Mouse (Mus musculus) frontal cortex, adult 2 months (tissue): ENCODE measurements around the gene Slc37a1. TPM values are rescaled to one million over a fixed set of nuclear protein-coding genes. Genes with fewer than 3 reads are reported as not detected.
A peak's percentile ranks its signal among the peaks of the same experiment; 100 is the strongest.

Source experiments
- DNase-seq, 2 experiments: peaks; one replicate each; pipeline ENCODE4 v3.0.0; 2022; ENCODE audit warnings: low spot score in 1 of 2; ENCODE audit errors: extremely low spot score in 1 of 2
- polyA plus RNA-seq: library from polyadenylated mRNA; depleted of rRNA; stranded (reverse); fragments of >200 nt; gene quantifications from 2 replicates; pipeline ENCODE4 v1.2.3, GENCODE M21; 2012

Gene Slc37a1
- polyA plus RNA-seq, 1 experiment = 13.3 TPM

DNA sequence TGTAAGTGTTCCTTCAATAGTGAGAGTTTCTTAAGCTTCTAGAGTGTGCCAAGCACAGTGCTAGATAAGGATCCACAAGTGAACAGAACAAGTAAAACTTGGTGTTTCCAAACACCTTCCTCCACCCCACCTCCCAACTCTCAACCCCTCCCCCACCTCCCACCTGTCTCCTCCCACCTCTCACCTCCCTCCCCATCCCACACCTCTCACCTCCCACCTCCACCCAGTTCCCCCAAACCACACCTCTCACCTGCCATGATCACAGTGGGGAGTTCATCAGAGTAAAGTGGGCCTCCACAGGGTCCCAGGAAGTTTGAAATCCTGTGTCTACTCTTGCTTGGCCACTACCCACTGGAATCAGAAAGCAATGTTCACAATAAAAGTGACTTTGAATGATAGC lies 3.7 kb downstream of the Slc37a1 start:
- DNase-seq = no peak

GRCm38 (mm10) chr17:31290859-31291258 lies 4.3 kb downstream of the Slc37a1 start:
- DNase-seq = no peak

- DNase-seq = peak in 1 of 2 experiments; percentile 48
These were observed 8.0 kb downstream of the Slc37a1 start for GRCm38 (mm10) chr17:31294363-31295214.

- peak in 1 of 2 experiments; percentile 42 for DNase-seq
These were observed 8.8 kb downstream of the Slc37a1 start for GRCm38 (mm10) chr17:31295215-31295891.

GRCm38 (mm10) chr17:31295892-31296781 lies 9.5 kb downstream of the Slc37a1 start:
- DNase-seq = peak; percentile 35 to 75

GRCm38 (mm10) chr17:31297521-31297939 lies 10.9 kb downstream of the Slc37a1 start:
- peak in 1 of 2 experiments; percentile 41 for DNase-seq

DNA sequence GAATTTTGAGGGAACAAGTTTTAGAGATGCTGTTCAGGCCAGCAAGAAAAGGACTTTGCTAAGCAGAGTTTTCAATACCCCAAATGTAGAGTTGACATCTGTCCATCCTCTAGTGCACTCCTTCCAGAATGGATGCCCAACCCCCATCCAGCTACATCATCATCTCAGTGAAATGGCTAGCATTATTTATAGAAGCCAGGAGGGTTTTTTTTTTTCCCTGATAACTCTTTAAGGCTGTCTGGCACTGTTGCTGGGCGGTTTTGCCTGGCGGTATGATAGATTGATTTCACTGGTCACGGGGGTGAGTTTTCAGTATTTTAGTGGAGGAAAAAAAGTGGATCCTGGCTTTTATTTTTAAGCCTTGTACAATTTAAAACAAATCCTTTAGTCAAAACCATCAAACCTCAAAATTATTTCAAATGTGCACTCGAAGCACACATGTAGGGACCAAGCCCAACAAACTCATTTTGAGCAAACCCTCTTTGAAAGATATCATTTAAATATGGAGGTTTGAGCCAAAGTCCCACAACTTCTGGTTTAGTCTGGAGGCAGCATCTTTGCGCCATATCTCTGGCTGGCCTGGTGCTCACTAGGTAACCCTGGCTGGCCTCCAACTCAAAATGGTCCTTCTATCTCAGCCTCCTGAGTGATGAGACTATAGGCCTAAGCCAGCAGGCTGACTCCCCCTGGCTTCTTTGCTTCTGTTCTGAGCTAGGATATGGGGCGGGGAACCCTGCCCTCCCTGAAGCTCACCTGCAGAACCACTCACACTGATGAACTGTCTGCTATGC lies 12.0 kb downstream of the Slc37a1 start:
- DNase-seq = no peak

GRCm38 (mm10) chr17:31299981-31300380 lies 13.4 kb downstream of the Slc37a1 start:
- DNase-seq = no peak

DNA sequence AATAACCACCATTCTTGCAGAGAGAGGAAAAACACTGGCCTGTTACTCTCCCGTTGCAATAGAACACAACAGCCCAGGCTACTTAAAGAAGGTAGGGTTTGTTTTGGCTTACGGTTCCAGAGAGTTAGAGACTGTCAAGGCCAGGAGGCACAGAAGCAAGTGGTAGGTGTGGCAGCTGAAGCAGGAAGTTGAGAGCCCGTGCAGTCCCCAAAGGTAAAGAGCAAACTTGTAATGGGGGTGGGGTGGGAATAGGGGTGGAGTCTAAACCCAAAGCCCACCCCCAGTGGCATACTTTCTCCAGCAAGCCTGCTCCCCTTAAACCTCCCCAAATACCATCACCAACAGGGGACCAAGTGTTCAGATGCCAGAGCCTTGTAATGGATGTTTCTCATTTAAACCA lies 14.1 kb downstream of the Slc37a1 start:
- no peak for DNase-seq

GRCm38 (mm10) chr17:31303401-31303800 lies 16.8 kb downstream of the Slc37a1 start:
- DNase-seq = no peak

DNA sequence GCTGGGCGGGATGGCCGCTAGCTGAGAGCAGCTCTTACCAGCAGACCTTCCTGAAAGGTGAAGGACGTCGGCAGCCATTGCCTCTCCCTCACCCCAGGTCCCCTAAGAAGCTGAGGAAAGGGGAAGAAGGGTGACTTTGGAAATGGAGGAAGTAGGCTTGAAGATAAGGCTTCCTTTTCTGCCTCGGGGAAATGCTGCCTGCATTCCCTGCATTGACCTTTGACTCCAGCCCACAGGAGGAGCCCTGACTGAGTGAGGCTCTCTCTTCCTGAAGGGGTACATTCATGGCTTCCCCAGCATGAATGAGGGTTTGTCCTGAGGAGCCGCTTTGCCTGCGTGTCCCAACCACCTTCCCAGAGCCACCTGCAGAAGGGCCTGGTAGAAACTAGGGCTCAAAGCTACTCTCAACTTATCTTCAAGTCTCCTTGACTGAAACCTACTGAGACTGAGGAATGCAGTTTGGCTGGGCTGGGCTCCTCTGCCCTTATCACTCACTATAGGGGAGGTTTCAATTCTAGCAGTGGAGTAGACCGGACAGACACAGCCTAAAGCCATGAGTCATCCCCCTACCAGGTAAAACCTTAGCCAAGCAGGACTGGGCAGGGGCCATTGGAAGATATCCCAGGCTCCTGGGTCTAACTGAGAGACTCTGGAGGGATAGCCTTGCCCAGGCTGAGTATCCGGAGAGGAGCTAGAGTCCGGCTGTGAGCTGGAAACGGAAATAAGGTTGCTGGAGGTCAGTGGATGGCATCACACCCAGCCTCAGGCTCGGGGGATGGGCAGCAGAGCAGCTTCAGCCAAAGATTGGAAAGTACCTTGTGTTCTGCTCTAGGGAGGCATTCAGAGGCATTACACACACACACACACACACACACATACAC lies 18.5 kb downstream of the Slc37a1 start:
- no peak for DNase-seq

DNA sequence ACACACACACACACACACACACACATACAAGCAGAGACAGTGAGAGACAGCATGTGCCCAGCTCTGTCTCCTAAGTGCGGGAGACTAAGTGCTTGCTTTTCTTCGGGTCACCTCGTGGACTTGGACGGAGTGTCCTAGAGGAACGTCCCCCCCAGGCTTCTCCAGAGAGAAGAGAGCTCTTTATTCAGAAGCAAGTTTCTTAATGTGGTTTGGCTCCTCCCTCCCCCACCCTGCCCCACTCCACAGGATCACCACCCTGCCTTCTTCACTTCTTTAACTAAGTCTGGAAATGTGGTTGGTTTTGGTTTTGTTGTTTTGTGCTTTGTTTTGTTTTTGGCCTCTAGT lies 19.2 kb downstream of the Slc37a1 start:
- no peak for DNase-seq

- DNase-seq = no peak
These were observed 21.2 kb downstream of the Slc37a1 start for GRCm38 (mm10) chr17:31307756-31308155.

- DNase-seq = no peak
These were observed 21.8 kb downstream of the Slc37a1 start for GRCm38 (mm10) chr17:31308291-31308816.

DNA sequence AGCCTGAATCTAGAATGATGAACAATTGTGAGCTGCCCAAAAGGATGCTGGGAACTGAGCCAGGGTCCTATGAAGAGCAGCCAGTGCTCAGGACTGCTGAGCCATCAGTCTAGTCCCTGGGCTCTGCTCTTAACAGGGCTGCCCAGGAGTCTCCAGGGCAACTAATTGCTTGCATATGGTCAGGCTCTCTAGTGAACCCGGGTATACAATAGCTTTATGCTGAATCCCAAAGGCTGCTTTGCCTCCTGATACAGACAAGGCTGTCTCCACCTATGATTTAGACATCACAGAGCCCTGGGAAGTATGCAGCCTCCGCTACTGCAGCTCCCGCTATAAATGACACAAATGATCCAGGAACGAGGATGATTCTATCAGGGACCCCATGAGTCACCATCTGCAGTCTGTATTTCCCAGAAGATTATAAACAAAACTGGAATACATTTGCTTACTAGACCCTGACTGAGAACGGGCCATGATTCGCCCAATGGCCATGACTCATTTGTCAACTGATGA lies 22.7 kb downstream of the Slc37a1 start:
- DNase-seq = no peak

GRCm38 (mm10) chr17:31311047-31311446 lies 24.5 kb downstream of the Slc37a1 start:
- no peak for DNase-seq

- no peak for DNase-seq
These were observed 26.1 kb downstream of the Slc37a1 start for GRCm38 (mm10) chr17:31312648-31313047.

GRCm38 (mm10) chr17:31315046-31315792 lies 28.6 kb downstream of the Slc37a1 start:
- no peak for DNase-seq
